Mouse (Mus musculus) lung, adult 2 months (tissue): Measurements from ENCODE around the gene Dnajb8.

ENCODE experiments used
- CTCF ChIP-seq: fragments of 200-500 bp; IDR thresholded peaks from 2 replicates; pipeline ENCODE4 v1.5.1; 2011; ENCODE audit warnings: mild to moderate bottlenecking, low read length, control low read depth; ENCODE audit not compliant: insufficient read depth
- POLR2A ChIP-seq: fragments of 200-500 bp; IDR thresholded peaks from 2 replicates; pipeline ENCODE4 v1.6.1; 2011; ENCODE audit warnings: low read depth, mild to moderate bottlenecking, control low read depth, low read length, borderline replicate concordance; ENCODE audit errors: extremely low read depth

- TF ChIP-seq POLR2A = no peak
- no peak for TF ChIP-seq CTCF
These were observed 31.1 kb upstream of the Dnajb8 start for GRCm38 (mm10) chr6:88191024-88191365.
